Mouse (Mus musculus) heart, adult 2 months (tissue): Measurements from ENCODE around the gene Hsh2d. TPM values are rescaled to one million over a fixed set of nuclear protein-coding genes. Genes with fewer than 3 reads are reported as not detected.
A peak's percentile ranks its signal among the peaks of the same experiment; 100 is the strongest.

Source experiments
- DNase-seq, 2 experiments: peaks; one replicate each; pipeline ENCODE4 v3.0.0; 2021
- H3K27ac ChIP-seq: fragments of 200-600 bp; 2 replicates; pipeline ENCODE4 v1.8.1; 2022
- H3K27me3 ChIP-seq: fragments of 200-500 bp; 2 replicates; pipeline ENCODE4 v1.6.1; 2012; ENCODE audit warnings: mild to moderate bottlenecking, low read length, inconsistent platforms, mixed read lengths; ENCODE audit not compliant: control insufficient read depth, insufficient read depth
- H3K36me3 ChIP-seq: fragments of 200-500 bp; 2 replicates; pipeline ENCODE4 v1.6.1; 2012; ENCODE audit warnings: low read length, inconsistent platforms; ENCODE audit not compliant: control insufficient read depth, insufficient read depth
- H3K4me1 ChIP-seq: fragments of 200-500 bp; 2 replicates; pipeline ENCODE4 v1.6.1; 2011; ENCODE audit warnings: low read length; ENCODE audit not compliant: control insufficient read depth, insufficient read depth
- H3K4me3 ChIP-seq: fragments of 200-600 bp; 2 replicates; pipeline ENCODE4 v1.8.1; 2022
- H3K79me2 ChIP-seq: fragments of 200-500 bp; replicated peaks from 2 replicates; pipeline ENCODE4 v1.6.1; 2012; ENCODE audit warnings: mild to moderate bottlenecking, inconsistent platforms, low read length, moderate library complexity, mixed read lengths; ENCODE audit not compliant: control insufficient read depth, insufficient read depth
- H3K9ac ChIP-seq: fragments of 200-500 bp; 2 replicates; pipeline ENCODE4 v1.6.1; 2012; ENCODE audit warnings: low read depth, mild to moderate bottlenecking, control low read depth, inconsistent platforms, low read length, mixed read lengths
- CTCF ChIP-seq: fragments of 200-600 bp; IDR thresholded peaks from 2 replicates; pipeline ENCODE4 v1.8.1; 2022; ENCODE audit warnings: antibody characterized with exemption, mild to moderate bottlenecking, moderate library complexity
- EP300 ChIP-seq: fragments of 200-500 bp; IDR thresholded peaks from 2 replicates; pipeline ENCODE4 v1.6.1; 2011; ENCODE audit warnings: low read depth, low read length, control low read depth; ENCODE audit not compliant: insufficient read depth
- POLR2A ChIP-seq: fragments of 200-500 bp; IDR thresholded peaks from 2 replicates; pipeline ENCODE4 v1.6.1; 2011; ENCODE audit warnings: mild to moderate bottlenecking, low read depth, low read length, control low read depth; ENCODE audit not compliant: insufficient read depth
- WGBS: fragments of 180-500 bp; shearing (Covaris S2); methylation state at CpG from one replicate; pipeline ENCODE4 v1.1.7; 2018; 5-methylcytosine and 5-hydroxymethylcytosine counted together
- intact Hi-C: fragments of 180-260 bp; cut with DNase I; formaldehyde crosslinking; loops from one replicate; pipeline ENCODE4 v1.15.1; 2025
- polyA plus RNA-seq: library from polyadenylated mRNA; depleted of rRNA; stranded (reverse); fragments of >200 nt; gene quantifications from 2 replicates; pipeline ENCODE4 v1.2.3, GENCODE M21; 2012
- total RNA-seq, 2 experiments: library from RNA; stranded (reverse); gene quantifications; 2 replicates each; pipeline ENCODE4 v1.2.3; 2021

The Hsh2d gene
- total and polyA plus RNA-seq, 3 experiments: 0.55 TPM; not detected in 2

- intact Hi-C loops: loop anchor here (1.0 kb wide), 1 partner anchor 25 kb away; no protein-coding TSS in a partner anchor
- peaks cover 13% of the 10 kb centered on the region for H3K4me1 ChIP-seq
- H3K79me2 ChIP-seq: peaks cover 8% of the 10 kb centered on the region
- H3K27ac ChIP-seq: peak overlapping the region; percentile 70
- H3K36me3 ChIP-seq: peaks cover 5% of the 10 kb centered on the region; the same call in 1 of the 2 replicates
- DNase-seq: no peak
- H3K4me3 ChIP-seq: peak overlapping the region; percentile 55
- no peak overlapping the region for H3K9ac ChIP-seq
- 62% methylated on average over 3 of the region's 3 CpGs for WGBS
- TF ChIP-seq EP300 (no peak), POLR2A (no peak), CTCF (no peak)
- H3K27me3 ChIP-seq: no peaks in the 10 kb centered on the region
These were observed 29.4 kb upstream of the Hsh2d start for GRCm38 (mm10) chr8:72160007-72160406.

- intact Hi-C loops: loop anchor here (1.0 kb wide), 1 partner anchor 26 kb away; no protein-coding TSS in a partner anchor
- H3K4me3 ChIP-seq: peak within 1 kb of the TSS; percentile 80
- TF ChIP-seq POLR2A (peak; percentile 89), CTCF (0 out of 2 replicates have a peak, but pooled peaks have one; percentile 13), EP300 (no peak; the same call in 1 of the 2 replicates)
- H3K36me3 ChIP-seq: peaks cover 5% of the 10 kb centered on the region; the same call in 1 of the 2 replicates
- peak; percentile 100 for DNase-seq
- H3K4me1 ChIP-seq: peaks cover 13% of the 10 kb centered on the region
- H3K79me2 ChIP-seq: peaks cover 10% of the 10 kb centered on the region
- peak within 1 kb of the TSS; percentile 80 for H3K9ac ChIP-seq
- WGBS: under 1% methylated on average over 82 of the region's 82 CpGs
- peak within 1 kb of the TSS; percentile 92 for H3K27ac ChIP-seq
- H3K27me3 ChIP-seq: no peaks in the 10 kb centered on the region
These were observed 28.4 kb upstream of the Hsh2d start, which contains the start of gene Rab8a for GRCm38 (mm10) chr8:72160707-72161697. Gene Rab8a, plus strand, starts transcription at chr8:72161200.

DNA sequence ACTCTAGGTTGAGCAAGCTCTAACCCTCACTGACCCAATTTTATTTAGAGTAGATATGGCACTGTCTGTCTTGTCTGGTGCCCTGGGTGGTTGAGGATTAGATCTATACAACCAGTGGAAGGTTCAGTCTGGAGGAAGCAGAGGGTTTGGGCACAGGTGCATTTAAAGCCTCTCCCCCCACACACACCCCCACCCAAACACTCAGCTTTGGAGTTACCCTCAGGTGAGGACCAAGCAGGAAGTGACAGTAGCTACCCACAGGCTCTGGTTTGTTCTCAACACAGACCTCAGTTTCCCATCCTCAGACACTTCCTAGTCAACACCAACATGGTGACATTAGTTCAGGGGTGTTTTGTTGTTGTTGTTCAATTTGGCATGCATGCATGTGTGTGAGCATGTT is 26.6 kb upstream of the Hsh2d start:
- no peak overlapping the region for H3K27ac ChIP-seq
- TF ChIP-seq POLR2A (no peak), EP300 (no peak), CTCF (no peak)
- H3K79me2 ChIP-seq: peaks cover 10% of the 10 kb centered on the region
- H3K36me3 ChIP-seq: peaks cover 5% of the 10 kb centered on the region; the same call in 1 of the 2 replicates
- intact Hi-C loops: no loop called here
- no peak for DNase-seq
- H3K4me1 ChIP-seq: peaks cover 15% of the 10 kb centered on the region
- H3K4me3 ChIP-seq: no peak overlapping the region
- H3K9ac ChIP-seq: no peak overlapping the region
- H3K27me3 ChIP-seq: no peaks in the 10 kb centered on the region

DNA sequence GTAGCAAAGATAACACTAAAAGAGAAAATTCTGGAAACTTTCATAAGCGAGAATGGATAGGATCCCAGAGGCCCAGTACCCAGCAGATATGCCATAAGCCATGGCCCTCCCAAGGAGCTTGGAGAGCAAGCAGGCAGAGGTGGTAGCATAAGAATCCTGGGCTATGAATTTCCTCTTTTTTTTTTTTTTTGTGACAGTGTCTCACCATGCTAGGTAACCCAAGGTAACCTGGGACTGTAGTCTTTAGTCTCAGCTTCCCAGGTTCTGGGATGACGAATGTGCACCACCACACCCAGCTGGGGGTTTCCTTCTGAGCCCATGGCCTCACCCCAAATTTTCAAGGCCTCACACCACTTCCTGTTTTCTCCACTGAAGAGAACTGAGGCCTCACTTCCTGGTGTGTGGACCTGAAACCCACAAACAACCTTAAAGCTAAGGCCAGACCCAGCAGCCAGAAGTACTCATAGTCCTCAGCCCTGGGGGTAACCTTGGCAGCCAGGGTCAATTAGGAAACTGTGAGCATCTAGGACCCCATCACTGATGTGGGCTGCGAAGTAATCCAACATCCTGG is 20.3 kb upstream of the Hsh2d start:
- H3K4me1 ChIP-seq: peaks cover 2% of the 10 kb centered on the region
- H3K9ac ChIP-seq: no peak overlapping the region
- no peaks in the 10 kb centered on the region; the same call in 1 of the 2 replicates for H3K36me3 ChIP-seq
- no peak for TF ChIP-seq CTCF
- no peak for TF ChIP-seq EP300
- TF ChIP-seq POLR2A: no peak
- H3K79me2 ChIP-seq: peaks cover 2% of the 10 kb centered on the region; the same call in 1 of the 2 replicates
- no peak overlapping the region for H3K27ac ChIP-seq
- 83% methylated on average over 3 of the region's 3 CpGs for WGBS
- DNase-seq: peak in 1 of 2 experiments; percentile 53
- H3K4me3 ChIP-seq: no peak overlapping the region
- intact Hi-C loops: no loop called here
- no peaks in the 10 kb centered on the region for H3K27me3 ChIP-seq

GRCm38 (mm10) chr8:72169681-72170249 is 19.7 kb upstream of the Hsh2d start:
- Histone ChIP-seq H3K4me3 (no peak overlapping the region), H3K36me3 (no peaks in the 10 kb centered on the region; the same call in 1 of the 2 replicates), H3K9ac (no peak overlapping the region), H3K4me1 (peaks cover 2% of the 10 kb centered on the region), H3K27ac (no peak overlapping the region), H3K27me3 (no peaks in the 10 kb centered on the region), H3K79me2 (peaks cover 2% of the 10 kb centered on the region; the same call in 1 of the 2 replicates)
- 79% methylated on average over 3 of the region's 3 CpGs for WGBS
- intact Hi-C loops: no loop called here
- TF ChIP-seq POLR2A (no peak), CTCF (no peak), EP300 (no peak)
- DNase-seq: no peak
